Mouse (Mus musculus) heart, embryonic 14.5 days (tissue): ENCODE data around the gene Arfgef2. TPM values are rescaled to one million over a fixed set of nuclear protein-coding genes. Genes with fewer than 3 reads are reported as not detected.

Source experiments
- ATAC-seq: fragments of 200-750 bp; cut with Nextera tagmentation; 2 replicates; pipeline ENCODE4 v1.8.0; 2017; ENCODE audit warnings: low read depth, moderate TSS enrichment; ENCODE audit not compliant: insufficient number of reproducible peaks, insufficient read depth, low FRiP score
- H3K27ac ChIP-seq, 2 experiments: fragments of 200-500 bp in 1 of 2; fragments of 300-500 bp in 1 of 2; sonication (generic) in 1 of 2; replicated peaks in 1 of 2; 2 replicates each; pipeline ENCODE4 v1.5.1; 2012 to 2014; ENCODE audit warnings: low read depth in 2 of 2, low read length in 2 of 2, control low read depth in 1 of 2, mild to moderate bottlenecking in 1 of 2, mixed read lengths in 1 of 2; ENCODE audit not compliant: control insufficient read depth in 1 of 2, insufficient read depth in 1 of 2
- H3K27me3 ChIP-seq: fragments of 300-500 bp; sonication (generic); 2 replicates; pipeline ENCODE4 v1.6.1; 2014; ENCODE audit warnings: mild to moderate bottlenecking, low read length, control low read depth; ENCODE audit not compliant: control insufficient read depth, insufficient read depth
- H3K36me3 ChIP-seq: fragments of 300-500 bp; sonication (generic); 2 replicates; pipeline ENCODE4 v1.6.1; 2014; ENCODE audit warnings: mild to moderate bottlenecking, control low read depth, low read length, mixed read lengths; ENCODE audit not compliant: control insufficient read depth, insufficient read depth
- H3K4me1 ChIP-seq, 2 experiments: fragments of 200-500 bp in 1 of 2; fragments of 300-500 bp in 1 of 2; sonication (generic) in 1 of 2; 2 replicates each; pipeline ENCODE4 v1.6.1; 2012 to 2014; ENCODE audit warnings: low read length in 2 of 2, control low read depth in 1 of 2, mixed read lengths in 1 of 2; ENCODE audit not compliant: control insufficient read depth in 2 of 2, insufficient read depth in 2 of 2
- H3K4me2 ChIP-seq: fragments of 300-500 bp; sonication (generic); 2 replicates; pipeline ENCODE4 v1.6.1; 2014; ENCODE audit warnings: mild to moderate bottlenecking, low read length
- H3K4me3 ChIP-seq, 2 experiments: fragments of 200-500 bp in 1 of 2; fragments of 300-500 bp in 1 of 2; sonication (generic) in 1 of 2; 2 replicates each; pipeline ENCODE4 v1.5.1; 2012 to 2014; ENCODE audit warnings: low read length in 2 of 2, mild to moderate bottlenecking in 2 of 2, control low read depth in 1 of 2, low read depth in 1 of 2, moderate library complexity in 1 of 2; ENCODE audit not compliant: control insufficient read depth in 1 of 2, insufficient read depth in 1 of 2
- H3K9ac ChIP-seq: fragments of 300-500 bp; sonication (generic); 2 replicates; pipeline ENCODE4 v1.6.1; 2014; ENCODE audit warnings: mild to moderate bottlenecking, low read length
- H3K9me3 ChIP-seq: fragments of 300-500 bp; sonication (generic); 2 replicates; pipeline ENCODE4 v1.6.1; 2016; ENCODE audit warnings: low read length, control low read depth; ENCODE audit not compliant: control insufficient read depth
- WGBS: fragments of 180-500 bp; shearing (Covaris S2); extraction: QIAGEN DNeasy Blood & Tissue Kit; methylation state at CpG from one replicate; pipeline ENCODE4 v1.1.7; 2014; 5-methylcytosine and 5-hydroxymethylcytosine counted together
- polyA plus RNA-seq: library from polyadenylated mRNA; unstranded; fragments of >200 nt; fragmentation: Nextera tagmentation; extraction: Ambion mirVana; gene quantifications from 2 replicates; pipeline ENCODE4 v1.2.1, GENCODE M21; 2014

Arfgef2 gene
- polyA plus RNA-seq, 1 experiment from 2014 or later, result 7.7 TPM

DNA sequence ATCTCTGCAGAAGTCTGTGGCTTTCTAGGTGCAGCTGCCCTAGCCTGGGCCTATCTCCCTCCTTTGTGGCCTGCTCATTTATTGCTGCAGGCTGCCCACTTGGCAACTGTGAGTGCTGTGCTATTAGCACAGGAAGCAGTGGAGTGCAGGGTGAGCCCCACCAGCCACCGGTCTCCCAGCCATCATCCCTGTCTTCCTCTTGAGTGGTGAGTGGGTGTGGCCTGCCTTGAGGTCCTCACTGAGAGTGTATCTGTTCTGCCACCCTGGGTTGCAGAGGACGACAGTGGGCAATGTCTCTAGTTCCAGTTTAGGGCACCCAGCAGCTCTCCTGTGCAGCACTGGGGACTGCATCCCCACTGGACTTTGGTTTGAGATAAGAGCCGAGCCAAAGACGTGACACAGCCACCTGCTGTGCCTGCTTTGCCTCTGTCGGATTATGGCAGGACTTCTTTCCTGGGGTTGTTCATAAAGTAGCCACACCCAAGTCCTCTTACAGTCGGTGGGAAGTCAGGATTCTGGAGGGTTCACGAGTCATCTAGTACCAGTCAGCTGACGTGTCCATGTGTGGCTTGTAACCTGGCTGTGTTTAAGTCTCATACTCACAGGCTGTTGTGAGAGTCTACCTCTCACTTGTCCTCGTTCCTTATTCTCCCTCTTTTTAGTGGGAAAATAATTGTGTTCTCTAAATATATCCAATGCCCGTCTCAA is 16.9 kb downstream of the Arfgef2 start:
- H3K4me1 ChIP-seq, result peaks cover 19 to 38% of the 10 kb centered on the region in 2 experiments
- peaks cover 3% of the 10 kb centered on the region; the same call in 1 of the 2 replicates for H3K36me3 ChIP-seq
- 37% methylated on average over 10 of the region's 10 CpGs for WGBS
- no peak overlapping the region for H3K4me2 ChIP-seq
- H3K9me3 ChIP-seq, result no peaks in the 10 kb centered on the region
- no peak overlapping the region for H3K4me3 ChIP-seq
- no peaks in the 10 kb centered on the region for H3K27me3 ChIP-seq
- H3K9ac ChIP-seq, result no peak overlapping the region
- ATAC-seq, result no peak
- H3K27ac ChIP-seq, result no peak overlapping the region

DNA sequence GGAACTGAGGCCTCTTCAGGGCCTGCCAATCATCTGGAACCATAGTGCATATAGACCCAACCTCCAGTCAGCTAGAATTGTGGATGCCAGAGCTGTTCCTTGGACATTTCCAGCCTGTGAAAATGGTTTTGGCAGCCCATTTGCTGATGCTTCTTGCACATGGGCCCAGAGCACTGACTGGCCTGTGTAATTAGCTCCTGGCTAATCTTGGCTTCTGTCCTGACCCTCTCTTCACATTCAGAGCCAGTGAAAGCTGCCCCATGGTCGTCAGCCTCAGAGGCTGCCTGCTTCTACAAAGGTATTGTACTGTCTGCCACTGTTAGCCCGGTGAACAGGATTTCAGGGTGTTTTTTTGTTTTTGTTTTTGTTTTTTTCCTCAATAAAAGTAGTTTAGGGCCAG is 17.5 kb downstream of the Arfgef2 start:
- Histone ChIP-seq H3K4me2 (no peak overlapping the region), H3K36me3 (peaks cover 5% of the 10 kb centered on the region), H3K9me3 (no peaks in the 10 kb centered on the region), H3K4me3 (no peak overlapping the region), H3K9ac (no peak overlapping the region), H3K27me3 (no peaks in the 10 kb centered on the region), H3K4me1 (peaks cover 19 to 38% of the 10 kb centered on the region in 2 experiments), H3K27ac (no peak overlapping the region)
- WGBS, result 72% methylated on average over 2 of the region's 2 CpGs
- no peak for ATAC-seq

- Histone ChIP-seq H3K27me3 (no peaks in the 10 kb centered on the region), H3K27ac (no peak overlapping the region), H3K9ac (no peak overlapping the region), H3K9me3 (no peaks in the 10 kb centered on the region), H3K4me3 (no peak overlapping the region), H3K4me2 (no peak overlapping the region), H3K36me3 (peaks cover 11% of the 10 kb centered on the region), H3K4me1 (peaks cover 19 to 33% of the 10 kb centered on the region in 2 experiments)
- ATAC-seq, result no peak
- 83% methylated on average over 5 of the region's 5 CpGs for WGBS
Observed at GRCm38 (mm10) chr2:166824386-166824785, 19.0 kb downstream of the Arfgef2 start.

GRCm38 (mm10) chr2:166824998-166825397 is 19.6 kb downstream of the Arfgef2 start:
- 94% methylated on average over 5 of the region's 5 CpGs for WGBS
- Histone ChIP-seq H3K4me2 (no peak overlapping the region), H3K4me1 (peaks cover 15 to 29% of the 10 kb centered on the region in 2 experiments), H3K4me3 (no peak overlapping the region), H3K9me3 (no peaks in the 10 kb centered on the region), H3K27me3 (no peaks in the 10 kb centered on the region), H3K36me3 (peaks cover 13% of the 10 kb centered on the region), H3K9ac (no peak overlapping the region), H3K27ac (no peak overlapping the region)
- no peak for ATAC-seq

GRCm38 (mm10) chr2:166826491-166827224 is 21.3 kb downstream of the Arfgef2 start:
- H3K36me3 ChIP-seq, result peaks cover 13% of the 10 kb centered on the region
- 83% methylated on average over 8 of the region's 8 CpGs for WGBS
- H3K4me1 ChIP-seq, result peaks cover 6 to 12% of the 10 kb centered on the region in 2 experiments; a peak in 3 of 4 replicates
- H3K9ac ChIP-seq, result no peak overlapping the region
- ATAC-seq, result no peak
- no peak overlapping the region for H3K27ac ChIP-seq
- no peaks in the 10 kb centered on the region for H3K9me3 ChIP-seq
- no peak overlapping the region for H3K4me2 ChIP-seq
- no peak overlapping the region for H3K4me3 ChIP-seq
- H3K27me3 ChIP-seq, result no peaks in the 10 kb centered on the region

DNA sequence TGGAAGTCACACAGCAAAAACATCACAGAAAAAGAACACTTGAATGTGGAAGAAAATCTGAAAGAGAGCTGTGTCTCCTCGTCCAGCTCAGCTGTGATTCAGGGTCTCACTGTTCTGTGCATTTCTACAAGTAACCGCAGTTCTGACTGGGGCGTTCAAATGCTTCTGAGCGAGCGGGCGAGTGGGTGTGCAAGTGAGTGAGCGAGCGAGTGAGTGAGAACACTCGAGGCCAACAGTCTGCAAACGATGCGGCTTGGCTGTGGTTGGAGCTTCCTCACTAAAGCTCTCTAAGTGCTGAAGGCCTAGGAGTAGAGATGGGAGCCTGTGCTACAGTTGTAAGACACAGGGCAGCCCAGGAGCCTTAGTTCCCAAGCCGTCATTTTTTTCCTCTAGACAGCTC is 22.9 kb downstream of the Arfgef2 start:
- peaks cover 18% of the 10 kb centered on the region for H3K36me3 ChIP-seq
- H3K27me3 ChIP-seq, result no peaks in the 10 kb centered on the region
- no peaks in the 10 kb centered on the region for H3K4me1 ChIP-seq
- no peak overlapping the region for H3K4me2 ChIP-seq
- no peaks in the 10 kb centered on the region for H3K9me3 ChIP-seq
- H3K27ac ChIP-seq, result no peak overlapping the region
- WGBS, result 90% methylated on average over 12 of the region's 12 CpGs
- no peak for ATAC-seq
- no peak overlapping the region for H3K9ac ChIP-seq
- no peak overlapping the region for H3K4me3 ChIP-seq

DNA sequence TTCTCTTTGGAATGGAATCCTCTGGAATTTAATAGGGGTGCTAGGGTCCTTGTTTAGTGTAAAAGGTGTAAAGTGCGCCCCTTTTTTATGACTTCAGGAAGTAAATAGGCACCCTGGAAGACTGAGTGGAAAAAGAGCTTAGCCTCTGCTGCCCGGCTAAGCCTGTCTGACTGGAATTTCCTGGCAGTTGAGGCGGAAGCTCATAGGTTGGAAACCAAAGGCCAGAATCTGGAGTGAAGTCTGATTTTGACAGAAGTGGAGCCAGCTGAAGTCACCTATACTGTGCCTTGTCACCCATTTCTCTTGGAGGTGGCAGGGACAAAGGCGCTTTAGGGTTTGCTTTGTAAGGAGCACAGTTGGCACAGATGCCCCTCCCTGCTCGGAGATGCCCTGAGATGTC is 25.0 kb downstream of the Arfgef2 start:
- Histone ChIP-seq H3K9ac (no peak overlapping the region), H3K4me2 (no peak overlapping the region), H3K27ac (no peak overlapping the region), H3K4me3 (no peak overlapping the region), H3K4me1 (no peaks in the 10 kb centered on the region), H3K9me3 (no peaks in the 10 kb centered on the region), H3K36me3 (peaks cover 28% of the 10 kb centered on the region), H3K27me3 (no peaks in the 10 kb centered on the region)
- 86% methylated on average over 5 of the region's 5 CpGs for WGBS
- ATAC-seq, result no peak
